Mouse (Mus musculus) thymus, adult 2 months (tissue): ENCODE measurements around the gene Gm10717.
"Not testable (repeated sequence)": the region's sequence is repeated elsewhere in the genome, so short reads cannot be mapped to it uniquely, and the experiment has no call there.

Experiments used
- CTCF ChIP-seq: fragments of 200-500 bp; IDR thresholded peaks from 2 replicates; pipeline ENCODE4 v1.5.1; 2012; ENCODE audit warnings: mild to moderate bottlenecking, control low read depth, low read length, moderate library complexity, borderline replicate concordance; ENCODE audit not compliant: control insufficient read depth, poor library complexity, insufficient read depth; ENCODE audit errors: extremely low read depth
- POLR2A ChIP-seq: fragments of 200-500 bp; IDR thresholded peaks from 2 replicates; pipeline ENCODE4 v1.6.1; 2012; ENCODE audit warnings: mild to moderate bottlenecking, low read length, control low read depth, moderate library complexity; ENCODE audit not compliant: control insufficient read depth, poor library complexity, insufficient read depth; ENCODE audit errors: extremely low read depth

GRCm38 (mm10) chr9:3015354-3015753, 9.9 kb upstream of the Gm10717 start, which contains the start of gene Gm10720:
- not testable (repeated sequence) for TF ChIP-seq POLR2A, CTCF
